Mouse (Mus musculus): Measurements from ENCODE around the gene Ghr.

DNA sequence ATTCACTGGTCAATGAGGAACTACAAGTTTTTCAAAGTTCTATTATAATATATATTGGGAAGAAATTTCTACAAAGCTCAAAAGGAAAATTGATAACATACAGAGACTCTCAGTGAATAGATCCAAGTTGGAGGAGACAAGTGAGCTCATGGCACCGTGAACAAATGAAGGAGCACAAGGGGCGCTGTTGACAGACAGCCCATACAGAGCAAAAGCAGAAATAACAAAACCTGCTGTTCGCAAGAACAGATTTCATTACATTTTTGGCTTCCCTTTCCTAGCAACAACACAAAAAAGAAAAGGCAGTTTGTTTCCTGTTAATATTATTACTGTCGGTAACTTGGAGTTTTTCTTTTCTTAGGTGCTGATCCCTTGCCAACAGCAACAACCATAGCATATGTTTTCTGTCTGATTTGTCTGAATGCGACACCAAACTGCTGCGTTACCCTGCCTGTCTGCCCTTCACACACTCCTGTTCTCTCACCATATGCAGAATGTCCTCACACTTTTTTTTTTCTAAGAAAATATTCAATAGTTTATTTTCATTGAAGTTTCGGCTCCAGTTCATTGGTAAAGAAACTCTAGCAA lies 19.3 kb downstream of the Ghr start:
- no peak for TF ChIP-seq POLR2A (IDR thresholded peaks at IDR 0.05; ENCODE audit: low read depth, low read length)
- no peak for TF ChIP-seq CTCF (conservative IDR thresholded peaks at IDR 0.05; ENCODE audit: insufficient read depth, insufficient read length, low read depth, low read length)
